Mouse (Mus musculus) embryonic facial prominence, embryonic 12.5 days (tissue): Measurements from ENCODE around the gene Grik5. TPM values are rescaled to one million over a fixed set of nuclear protein-coding genes. Genes with fewer than 3 reads are reported as not detected.

Source experiments
- ATAC-seq: fragments of 200-750 bp; cut with Nextera tagmentation; 2 replicates; pipeline ENCODE4 v1.8.0; 2017; ENCODE audit not compliant: insufficient number of reproducible peaks, insufficient read depth, low FRiP score, low TSS enrichment
- H3K27ac ChIP-seq: fragments of 300-500 bp; sonication (generic); 2 replicates; pipeline ENCODE4 v1.5.1; 2016; ENCODE audit warnings: mild to moderate bottlenecking
- H3K27me3 ChIP-seq: fragments of 300-500 bp; sonication (generic); 2 replicates; pipeline ENCODE4 v1.6.1; 2016; ENCODE audit warnings: mild to moderate bottlenecking, moderate library complexity
- H3K36me3 ChIP-seq: fragments of 300-500 bp; sonication (generic); 2 replicates; pipeline ENCODE4 v1.6.1; 2016; ENCODE audit warnings: mild to moderate bottlenecking
- H3K4me1 ChIP-seq: fragments of 300-500 bp; sonication (generic); 2 replicates; pipeline ENCODE4 v1.6.1; 2016
- H3K4me2 ChIP-seq: fragments of 300-500 bp; sonication (generic); replicated peaks from 2 replicates; pipeline ENCODE4 v1.6.1; 2016; ENCODE audit warnings: mild to moderate bottlenecking, moderate library complexity
- H3K4me3 ChIP-seq: fragments of 300-500 bp; sonication (generic); 2 replicates; pipeline ENCODE4 v1.5.1; 2016; ENCODE audit warnings: mild to moderate bottlenecking
- H3K9ac ChIP-seq: fragments of 300-500 bp; sonication (generic); 2 replicates; pipeline ENCODE4 v1.6.1; 2016; ENCODE audit warnings: mild to moderate bottlenecking, moderate library complexity
- H3K9me3 ChIP-seq: fragments of 300-500 bp; sonication (generic); 2 replicates; pipeline ENCODE4 v1.6.1; 2016; ENCODE audit warnings: mild to moderate bottlenecking, moderate library complexity
- WGBS: fragments of 180-500 bp; shearing (Covaris S2); methylation state at CpG from one replicate; pipeline ENCODE4 v1.1.7; 2016; 5-methylcytosine and 5-hydroxymethylcytosine counted together
- polyA plus RNA-seq: library from polyadenylated mRNA; unstranded; fragments of >200 nt; fragmentation: Nextera tagmentation; extraction: Ambion mirVana; gene quantifications from 2 replicates; pipeline ENCODE4 v1.2.1, GENCODE M21; 2016

Gene Grik5
- polyA plus RNA-seq, 1 experiment from 2014 or later = 12.4 TPM

DNA sequence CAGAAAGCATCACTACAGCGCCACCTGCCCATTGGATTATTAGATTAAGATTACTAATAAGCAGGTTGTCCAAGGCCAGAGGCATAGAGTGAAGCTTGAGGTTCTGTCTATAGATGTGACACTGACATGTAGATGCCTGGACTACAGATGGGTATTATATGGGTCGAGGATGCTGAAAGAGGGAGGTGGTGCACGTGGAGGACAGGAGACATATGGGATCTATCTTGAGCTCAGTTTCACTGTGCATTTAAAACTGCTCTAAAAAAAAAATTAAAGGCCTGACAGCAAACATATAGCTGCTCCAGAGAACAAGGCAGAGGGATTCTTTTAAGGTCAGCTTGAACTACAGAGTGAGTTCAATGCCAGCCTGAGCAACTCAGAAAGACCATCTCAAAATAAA is 26.0 kb upstream of the Grik5 start:
- ATAC-seq = no peak
- Histone ChIP-seq H3K27ac (no peak overlapping the region), H3K9ac (no peak overlapping the region), H3K9me3 (no peaks in the 10 kb centered on the region), H3K36me3 (no peaks in the 10 kb centered on the region), H3K4me3 (no peak overlapping the region), H3K27me3 (no peaks in the 10 kb centered on the region; the same call in 1 of the 2 replicates), H3K4me1 (peaks cover 3% of the 10 kb centered on the region; the same call in 1 of the 2 replicates), H3K4me2 (no peak overlapping the region)
- 64% methylated on average over 3 of the region's 3 CpGs for WGBS

DNA sequence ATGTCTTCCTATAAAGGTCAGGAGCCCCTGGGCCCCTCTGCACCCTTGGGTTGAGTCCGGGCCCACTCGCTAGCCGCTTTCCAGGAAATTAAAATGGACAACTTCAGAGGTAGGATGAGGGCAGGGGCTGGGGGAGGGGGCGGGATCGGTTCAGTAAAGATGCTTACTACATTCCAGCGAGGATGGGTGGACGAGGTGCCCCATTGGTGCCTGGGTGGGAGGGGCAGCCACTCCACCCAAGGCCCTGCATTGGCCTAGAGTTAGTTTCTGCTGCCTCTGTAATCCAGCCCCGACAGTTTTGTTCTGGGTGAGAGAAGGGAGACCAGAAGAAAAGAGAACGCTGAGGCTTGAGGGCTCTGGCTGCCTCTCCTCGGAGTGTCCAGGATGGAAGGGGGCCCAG is 17.7 kb upstream of the Grik5 start:
- no peak overlapping the region for H3K9ac ChIP-seq
- no peak for ATAC-seq
- H3K27me3 ChIP-seq = no peaks in the 10 kb centered on the region
- no peaks in the 10 kb centered on the region for H3K9me3 ChIP-seq
- 18% methylated on average over 10 of the region's 10 CpGs for WGBS
- no peak overlapping the region for H3K4me2 ChIP-seq
- peaks cover 12% of the 10 kb centered on the region for H3K36me3 ChIP-seq
- peak overlapping the region; percentile 50; the same call in 1 of the 2 replicates for H3K27ac ChIP-seq
- peaks cover 30% of the 10 kb centered on the region for H3K4me1 ChIP-seq
- no peak overlapping the region for H3K4me3 ChIP-seq

DNA sequence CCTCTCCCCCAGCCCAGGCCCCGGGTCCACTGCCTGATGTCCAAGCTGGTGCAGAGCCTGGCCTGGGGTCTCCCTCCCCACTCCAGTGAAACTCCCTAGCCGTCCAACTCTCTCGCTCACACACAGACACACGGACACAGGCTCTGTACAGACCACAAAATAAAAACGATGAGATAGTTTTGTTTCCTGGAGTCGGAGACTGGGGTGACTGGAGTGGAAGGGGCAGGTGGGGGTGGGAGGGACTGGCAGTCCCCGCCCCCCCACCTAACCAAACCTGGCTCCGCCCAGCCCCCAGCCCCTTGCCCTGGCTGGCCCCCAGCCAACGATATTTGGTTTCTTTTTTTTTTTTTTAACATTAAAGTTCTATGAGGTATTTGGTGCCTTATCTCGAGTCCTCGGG is 16.8 kb upstream of the Grik5 start:
- Histone ChIP-seq H3K27ac (peak overlapping the region; percentile 57), H3K9ac (peak overlapping the region; percentile 33; the same call in 1 of the 2 replicates), H3K4me2 (peak overlapping the region; percentile 17; the same call in 1 of the 2 replicates), H3K9me3 (no peaks in the 10 kb centered on the region), H3K4me3 (no peak overlapping the region), H3K27me3 (no peaks in the 10 kb centered on the region), H3K4me1 (peaks cover 30% of the 10 kb centered on the region), H3K36me3 (peaks cover 21% of the 10 kb centered on the region)
- 0 out of 2 replicates have a peak, but pooled peaks have one; percentile 19 for ATAC-seq
- 17% methylated on average over 10 of the region's 11 CpGs for WGBS

DNA sequence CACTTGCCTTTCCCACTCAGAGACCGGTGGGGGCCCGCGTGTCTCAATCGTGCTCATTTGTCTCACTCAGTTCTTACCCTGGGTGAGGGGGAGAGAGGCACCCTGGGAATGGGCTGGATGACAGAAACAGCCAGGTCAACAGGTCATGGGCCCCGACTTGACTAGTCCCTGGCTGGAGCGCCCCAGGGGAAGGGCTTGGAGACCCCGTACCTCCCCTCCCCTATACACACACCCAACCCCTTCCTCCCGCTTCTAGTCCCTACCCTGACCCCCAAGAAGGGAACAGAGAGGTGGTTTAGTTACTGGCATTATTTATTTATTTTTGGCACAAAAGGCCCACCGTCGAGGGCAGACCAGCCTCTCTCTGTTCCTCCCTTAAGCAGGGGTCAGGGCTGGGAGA is 16.4 kb upstream of the Grik5 start:
- 0 out of 2 replicates have a peak, but pooled peaks have one; percentile 44 for ATAC-seq
- Histone ChIP-seq H3K4me3 (no peak overlapping the region), H3K36me3 (peaks cover 25% of the 10 kb centered on the region), H3K4me2 (peak overlapping the region; percentile 17; the same call in 1 of the 2 replicates), H3K4me1 (peaks cover 30% of the 10 kb centered on the region), H3K27ac (peak overlapping the region; percentile 57), H3K9ac (peak overlapping the region; percentile 33; the same call in 1 of the 2 replicates), H3K9me3 (no peaks in the 10 kb centered on the region), H3K27me3 (no peaks in the 10 kb centered on the region)
- WGBS = 8% methylated on average over 10 of the region's 10 CpGs

DNA sequence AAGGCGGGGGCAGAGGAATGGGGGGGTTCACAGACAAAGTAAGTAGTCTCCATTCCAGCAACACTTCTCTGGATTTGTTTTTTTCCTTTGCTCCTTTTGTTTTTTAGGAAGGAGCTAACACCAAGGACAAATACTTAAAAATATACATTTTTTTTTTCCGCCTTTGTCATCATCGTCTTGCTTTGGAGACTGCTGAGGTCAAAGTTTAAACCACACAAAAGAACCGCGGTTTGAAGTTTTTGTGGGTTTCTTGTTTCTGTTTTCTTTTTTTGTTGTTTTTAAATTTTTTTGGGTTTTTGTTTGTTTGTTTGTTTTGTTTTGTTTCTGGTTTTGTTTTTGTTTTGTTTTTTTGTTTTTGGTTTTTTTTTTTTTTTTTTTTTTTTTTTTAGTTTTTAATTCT is 15.8 kb upstream of the Grik5 start:
- peaks cover 25% of the 10 kb centered on the region for H3K4me1 ChIP-seq
- H3K36me3 ChIP-seq = peaks cover 31% of the 10 kb centered on the region
- H3K9ac ChIP-seq = no peak overlapping the region
- H3K27ac ChIP-seq = no peak overlapping the region
- H3K4me2 ChIP-seq = no peak overlapping the region
- H3K9me3 ChIP-seq = no peaks in the 10 kb centered on the region
- H3K4me3 ChIP-seq = no peak overlapping the region
- WGBS = 53% methylated on average over 5 of the region's 5 CpGs
- no peaks in the 10 kb centered on the region for H3K27me3 ChIP-seq
- ATAC-seq = no peak

DNA sequence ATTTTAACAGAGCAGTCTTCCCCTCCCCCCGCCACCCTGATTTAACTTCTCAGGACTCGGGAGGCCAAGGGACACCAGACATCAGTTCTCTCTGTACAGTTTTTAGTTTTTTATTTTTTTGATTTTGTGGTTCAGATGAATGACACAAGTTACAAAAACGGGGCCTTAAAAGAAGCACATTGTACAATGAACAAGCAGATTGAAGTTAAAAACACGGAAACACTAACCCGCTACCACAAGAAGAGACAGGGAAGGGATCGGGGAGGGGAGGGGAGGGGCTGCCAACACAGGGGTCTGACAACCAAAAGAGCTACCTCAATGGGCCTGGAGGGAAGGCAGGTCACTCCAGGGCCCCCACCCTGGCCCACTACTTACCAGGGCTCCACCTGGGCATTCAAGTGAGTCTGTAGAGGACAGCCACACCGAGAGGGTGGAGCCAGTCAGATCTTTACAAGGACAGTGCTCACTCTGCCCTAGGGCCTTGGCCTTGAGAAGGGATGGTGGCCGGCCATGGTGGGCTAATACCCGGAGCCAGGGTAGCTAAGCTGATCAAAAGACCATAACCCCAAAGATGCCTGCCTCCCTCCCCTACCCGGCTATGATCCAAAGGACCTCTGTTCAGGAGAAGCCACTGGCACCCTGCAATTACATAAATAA is 15.2 kb upstream of the Grik5 start:
- Histone ChIP-seq H3K36me3 (peaks cover 37% of the 10 kb centered on the region), H3K4me3 (no peak overlapping the region), H3K27me3 (no peaks in the 10 kb centered on the region), H3K4me1 (peaks cover 25% of the 10 kb centered on the region), H3K9ac (no peak overlapping the region), H3K4me2 (no peak overlapping the region), H3K9me3 (no peaks in the 10 kb centered on the region), H3K27ac (peak overlapping the region; percentile 30)
- 47% methylated on average over 10 of the region's 10 CpGs for WGBS
- peak; percentile 23; the same call in 1 of the 2 replicates for ATAC-seq

DNA sequence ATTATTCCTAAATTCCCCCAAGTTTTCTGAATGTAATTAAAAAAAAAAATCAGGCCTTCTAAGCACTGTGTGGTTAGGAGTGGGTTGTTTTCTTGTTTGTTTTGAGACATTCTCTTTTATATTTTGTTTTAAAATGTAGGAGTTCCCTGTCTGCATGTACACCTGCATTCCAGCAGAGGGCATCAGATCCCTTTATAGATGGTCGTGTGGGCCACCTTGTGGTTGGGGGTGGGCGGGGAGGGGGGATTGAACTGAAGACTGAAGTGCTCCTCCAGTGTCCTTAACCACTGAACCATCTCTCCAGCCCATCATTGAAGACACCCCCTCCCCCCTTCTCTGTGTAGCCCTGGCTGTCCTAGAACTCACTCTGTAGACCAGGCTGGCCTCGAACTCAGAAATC is 14.5 kb upstream of the Grik5 start:
- Histone ChIP-seq H3K4me1 (peaks cover 25% of the 10 kb centered on the region), H3K27ac (no peak overlapping the region), H3K27me3 (no peaks in the 10 kb centered on the region), H3K9ac (no peak overlapping the region), H3K4me2 (no peak overlapping the region), H3K36me3 (peaks cover 44% of the 10 kb centered on the region), H3K9me3 (no peaks in the 10 kb centered on the region), H3K4me3 (no peak overlapping the region)
- ATAC-seq = no peak
- 52% methylated on average over 3 of the region's 3 CpGs for WGBS

DNA sequence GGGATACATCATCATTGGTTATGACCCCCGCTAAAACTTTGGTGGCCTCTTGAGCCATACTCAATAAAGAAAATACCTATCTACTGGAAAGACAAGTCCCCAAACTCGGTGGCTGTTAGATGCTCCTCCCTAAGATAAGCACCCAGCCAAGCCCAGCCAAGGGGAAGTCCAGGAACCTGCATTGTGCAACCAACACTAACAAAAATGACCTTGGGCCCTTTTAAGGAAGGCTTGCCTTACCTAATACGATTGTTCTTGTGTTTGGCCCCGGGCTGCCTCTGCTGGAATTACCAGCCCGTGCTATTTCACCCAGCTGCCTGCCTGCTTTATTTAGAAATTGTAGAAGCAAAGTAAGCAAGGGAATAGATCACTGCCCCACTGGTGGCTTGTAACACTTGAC is 12.5 kb upstream of the Grik5 start:
- Histone ChIP-seq H3K27me3 (no peaks in the 10 kb centered on the region), H3K4me1 (peaks cover 19% of the 10 kb centered on the region), H3K27ac (no peak overlapping the region), H3K9ac (no peak overlapping the region), H3K9me3 (no peaks in the 10 kb centered on the region), H3K4me2 (no peak overlapping the region), H3K4me3 (no peak overlapping the region), H3K36me3 (peaks cover 64% of the 10 kb centered on the region)
- 86% methylated on average over 5 of the region's 5 CpGs for WGBS
- no peak for ATAC-seq

DNA sequence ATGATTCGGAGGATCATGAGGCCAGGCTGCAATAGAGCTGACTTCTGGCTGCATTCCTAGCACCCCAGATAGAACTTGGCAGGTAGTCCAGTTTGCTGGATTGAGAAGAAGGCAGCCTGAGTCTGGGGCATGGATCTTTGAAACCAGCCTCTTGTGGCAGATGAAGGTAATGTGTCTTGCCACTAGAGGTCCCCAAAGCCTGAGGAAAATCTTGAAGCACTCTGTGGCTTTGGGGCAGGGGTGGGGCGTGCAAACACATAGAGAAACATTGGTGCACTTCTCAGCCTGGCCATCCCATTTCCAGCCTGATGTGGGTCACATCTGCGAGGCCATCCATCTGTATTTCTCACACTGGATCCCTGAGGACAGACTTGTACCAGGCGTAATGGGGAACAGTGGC is 10.4 kb upstream of the Grik5 start:
- Histone ChIP-seq H3K4me3 (no peak overlapping the region), H3K36me3 (peaks cover 70% of the 10 kb centered on the region), H3K4me1 (peaks cover 19% of the 10 kb centered on the region), H3K9ac (no peak overlapping the region), H3K4me2 (no peak overlapping the region), H3K27me3 (no peaks in the 10 kb centered on the region), H3K9me3 (no peaks in the 10 kb centered on the region), H3K27ac (no peak overlapping the region)
- WGBS = 84% methylated on average over 4 of the region's 4 CpGs
- no peak for ATAC-seq

DNA sequence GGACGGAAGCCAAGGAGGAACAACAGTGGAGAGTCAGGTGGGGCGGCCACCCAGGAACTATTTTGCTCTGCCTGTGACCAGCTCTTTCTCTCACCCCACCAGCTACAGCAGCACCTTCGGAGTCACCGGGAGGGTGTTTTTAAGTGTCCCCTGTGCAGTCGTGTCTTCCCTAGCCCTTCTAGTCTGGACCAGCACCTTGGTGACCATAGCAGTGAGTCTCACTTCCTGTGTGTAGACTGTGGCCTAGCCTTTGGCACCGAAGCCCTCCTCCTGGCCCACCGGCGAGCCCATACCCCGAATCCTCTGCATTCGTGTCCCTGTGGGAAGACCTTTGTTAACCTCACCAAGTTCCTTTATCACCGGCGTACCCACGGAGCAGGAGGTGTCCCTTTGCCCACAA is 8.3 kb upstream of the Grik5 start:
- H3K36me3 ChIP-seq = peaks cover 63% of the 10 kb centered on the region
- no peaks in the 10 kb centered on the region for H3K9me3 ChIP-seq
- no peaks in the 10 kb centered on the region for H3K27me3 ChIP-seq
- peaks cover 22% of the 10 kb centered on the region for H3K4me1 ChIP-seq
- WGBS = 90% methylated on average over 13 of the region's 13 CpGs
- no peak overlapping the region for H3K9ac ChIP-seq
- H3K4me2 ChIP-seq = no peak overlapping the region
- no peak overlapping the region for H3K4me3 ChIP-seq
- ATAC-seq = no peak
- H3K27ac ChIP-seq = no peak overlapping the region

DNA sequence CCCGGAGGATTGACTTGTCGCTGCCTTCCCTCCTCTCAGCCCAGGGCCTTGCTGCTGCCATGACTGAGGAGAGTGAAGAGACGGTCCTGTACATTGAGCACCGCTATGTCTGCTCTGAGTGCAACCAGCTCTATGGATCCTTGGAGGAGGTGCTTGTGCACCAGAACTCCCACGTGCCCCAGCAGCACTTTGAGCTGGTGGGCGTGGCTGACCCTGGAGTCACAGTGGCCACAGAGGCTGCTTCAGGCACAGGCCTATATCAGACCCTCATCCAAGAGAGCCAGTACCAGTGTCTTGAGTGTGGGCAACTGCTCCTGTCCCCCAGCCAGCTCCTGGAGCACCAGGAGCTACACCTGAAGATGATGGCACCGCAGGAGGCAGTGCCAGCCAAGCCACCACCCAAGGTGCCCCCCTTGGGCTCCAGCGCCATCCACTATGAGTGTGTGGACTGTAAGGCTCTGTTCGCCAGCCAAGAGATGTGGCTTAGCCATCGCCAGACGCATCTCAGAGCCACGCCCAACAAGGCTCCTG is 7.4 kb upstream of the Grik5 start:
- Histone ChIP-seq H3K27me3 (no peaks in the 10 kb centered on the region), H3K9ac (no peak overlapping the region), H3K4me2 (no peak overlapping the region), H3K4me1 (peaks cover 22% of the 10 kb centered on the region), H3K27ac (no peak overlapping the region), H3K36me3 (peaks cover 55% of the 10 kb centered on the region), H3K9me3 (no peaks in the 10 kb centered on the region), H3K4me3 (no peak overlapping the region)
- ATAC-seq = no peak
- WGBS = 82% methylated on average over 12 of the region's 12 CpGs

DNA sequence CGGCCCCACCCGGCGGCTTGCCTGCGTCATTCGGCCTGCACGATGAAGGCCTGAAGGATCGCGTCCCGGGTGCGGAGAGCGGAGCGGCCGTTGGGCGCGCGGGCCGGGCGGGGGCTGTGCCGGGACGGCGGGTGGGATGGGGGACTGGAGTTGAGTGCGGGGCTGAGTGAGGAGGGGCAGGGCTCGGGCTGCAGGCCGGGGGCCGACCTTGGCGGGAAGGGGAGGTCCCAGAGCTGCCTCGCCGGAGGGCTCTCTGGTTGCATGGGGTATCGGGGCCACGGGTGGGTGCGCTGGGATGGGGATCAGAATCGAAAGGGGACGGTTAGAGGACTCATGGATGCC is 5.2 kb upstream of the Grik5 start:
- Histone ChIP-seq H3K4me2 (peak overlapping the region; percentile 68), H3K27me3 (no peaks in the 10 kb centered on the region), H3K9ac (peak overlapping the region; percentile 90), H3K27ac (peak overlapping the region; percentile 97), H3K9me3 (no peaks in the 10 kb centered on the region), H3K36me3 (peaks cover 33% of the 10 kb centered on the region), H3K4me1 (peaks cover 30% of the 10 kb centered on the region), H3K4me3 (peak overlapping the region; percentile 93)
- peak; percentile 39; the same call in 1 of the 2 replicates for ATAC-seq
- 1% methylated on average over 33 of the region's 33 CpGs for WGBS
